Mouse (Mus musculus) forebrain, embryonic 12.5 days (tissue): ENCODE data around the gene Lsm11. TPM values are rescaled to one million over a fixed set of nuclear protein-coding genes. Genes with fewer than 3 reads are reported as not detected.
A peak's percentile ranks its signal among the peaks of the same experiment; 100 is the strongest.

ENCODE experiments used
- ATAC-seq: fragments of 200-750 bp; cut with Nextera tagmentation; 2 replicates; pipeline ENCODE4 v1.8.0; 2017; ENCODE audit warnings: moderate TSS enrichment; ENCODE audit not compliant: low FRiP score
- H3K27ac ChIP-seq: fragments of 300-500 bp; sonication (generic); 2 replicates; pipeline ENCODE4 v1.5.1; 2016; ENCODE audit warnings: mild to moderate bottlenecking
- H3K27me3 ChIP-seq: fragments of 300-500 bp; sonication (generic); 2 replicates; pipeline ENCODE4 v1.6.1; 2016; ENCODE audit warnings: mild to moderate bottlenecking
- H3K36me3 ChIP-seq: fragments of 300-500 bp; sonication (generic); replicated peaks from 2 replicates; pipeline ENCODE4 v1.6.1; 2016; ENCODE audit warnings: mild to moderate bottlenecking
- H3K4me1 ChIP-seq: fragments of 300-500 bp; sonication (generic); 2 replicates; pipeline ENCODE4 v1.6.1; 2016
- H3K4me2 ChIP-seq: fragments of 300-500 bp; sonication (generic); 2 replicates; pipeline ENCODE4 v1.6.1; 2016; ENCODE audit warnings: mild to moderate bottlenecking, moderate library complexity
- H3K4me3 ChIP-seq: fragments of 300-500 bp; sonication (generic); replicated peaks from 2 replicates; pipeline ENCODE4 v1.5.1; 2016; ENCODE audit warnings: mild to moderate bottlenecking
- H3K9ac ChIP-seq: fragments of 300-500 bp; sonication (generic); 2 replicates; pipeline ENCODE4 v1.6.1; 2016; ENCODE audit warnings: mild to moderate bottlenecking
- H3K9me3 ChIP-seq: fragments of 300-500 bp; sonication (generic); 2 replicates; pipeline ENCODE4 v1.6.1; 2016
- WGBS: fragments of 180-500 bp; shearing (Covaris S2); methylation state at CpG from one replicate; pipeline ENCODE4 v1.1.7; 2016; 5-methylcytosine and 5-hydroxymethylcytosine counted together
- polyA plus RNA-seq: library from polyadenylated mRNA; unstranded; fragments of >200 nt; fragmentation: Nextera tagmentation; extraction: Ambion mirVana; gene quantifications from 2 replicates; pipeline ENCODE4 v1.2.1, GENCODE M21; 2016

Lsm11 gene
- polyA plus RNA-seq, 1 experiment from 2014 or later = 11.5 TPM

DNA sequence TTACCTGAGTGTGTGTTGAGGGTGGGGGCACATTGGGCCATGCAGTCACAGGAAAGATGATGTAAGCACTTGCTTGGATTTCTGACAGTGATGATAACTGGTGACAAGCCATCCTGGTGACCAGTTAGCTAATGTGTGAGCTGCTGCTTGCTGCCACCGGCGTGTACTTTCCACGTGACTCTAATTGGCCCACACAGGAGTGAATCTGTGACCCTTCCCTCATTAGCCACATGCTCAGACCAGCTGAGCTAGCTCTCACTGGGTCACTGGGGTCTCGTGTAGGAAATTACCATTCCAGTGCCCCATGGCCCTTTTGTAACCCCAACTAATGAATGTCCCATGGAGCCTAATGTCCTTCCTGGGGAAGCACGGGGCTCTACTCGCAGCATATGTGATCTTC lies 19.3 kb downstream of the Lsm11 start:
- no peak overlapping the region for H3K4me2 ChIP-seq
- 48% methylated on average over 6 of the region's 6 CpGs for WGBS
- H3K4me3 ChIP-seq = no peak overlapping the region
- no peaks in the 10 kb centered on the region for H3K9me3 ChIP-seq
- peaks cover 17% of the 10 kb centered on the region for H3K4me1 ChIP-seq
- H3K27ac ChIP-seq = no peak overlapping the region
- H3K36me3 ChIP-seq = peaks cover 5% of the 10 kb centered on the region; the same call in 1 of the 2 replicates
- no peak overlapping the region for H3K9ac ChIP-seq
- ATAC-seq = peak; percentile 31; the same call in 1 of the 2 replicates
- H3K27me3 ChIP-seq = no peaks in the 10 kb centered on the region; the same call in 1 of the 2 replicates

DNA sequence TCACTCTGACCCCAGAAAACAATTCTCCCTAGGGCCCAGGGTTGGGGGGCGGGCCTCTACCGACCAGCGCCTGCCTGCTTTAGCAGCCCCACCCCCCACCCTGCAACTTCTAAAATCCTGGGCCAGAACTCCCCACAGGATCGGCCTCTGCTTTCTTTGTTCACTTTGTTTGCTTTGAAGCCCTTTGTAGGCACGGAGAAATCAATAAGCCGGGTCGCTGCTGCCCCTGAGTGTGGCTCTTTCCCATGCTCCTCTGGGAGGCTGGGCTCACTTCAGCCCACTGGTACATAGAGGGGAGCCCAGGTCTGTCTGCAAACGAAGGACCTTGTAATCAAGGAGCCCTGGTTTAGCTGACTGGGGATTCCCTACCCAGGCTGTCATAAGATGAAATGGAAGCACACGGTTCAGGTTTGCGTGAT lies 23.2 kb downstream of the Lsm11 start:
- ATAC-seq = peak; percentile 44; the same call in 1 of the 2 replicates
- H3K4me2 ChIP-seq = peak overlapping the region; percentile 40
- no peaks in the 10 kb centered on the region for H3K36me3 ChIP-seq
- H3K4me1 ChIP-seq = peaks cover 17% of the 10 kb centered on the region
- 0 out of 2 replicates have a peak overlapping the region, but pooled peaks have one; percentile 47 for H3K27ac ChIP-seq
- H3K4me3 ChIP-seq = no peak overlapping the region
- H3K9ac ChIP-seq = no peak overlapping the region
- H3K27me3 ChIP-seq = no peaks in the 10 kb centered on the region; the same call in 1 of the 2 replicates
- 5% methylated on average over 10 of the region's 10 CpGs for WGBS
- no peaks in the 10 kb centered on the region for H3K9me3 ChIP-seq

DNA sequence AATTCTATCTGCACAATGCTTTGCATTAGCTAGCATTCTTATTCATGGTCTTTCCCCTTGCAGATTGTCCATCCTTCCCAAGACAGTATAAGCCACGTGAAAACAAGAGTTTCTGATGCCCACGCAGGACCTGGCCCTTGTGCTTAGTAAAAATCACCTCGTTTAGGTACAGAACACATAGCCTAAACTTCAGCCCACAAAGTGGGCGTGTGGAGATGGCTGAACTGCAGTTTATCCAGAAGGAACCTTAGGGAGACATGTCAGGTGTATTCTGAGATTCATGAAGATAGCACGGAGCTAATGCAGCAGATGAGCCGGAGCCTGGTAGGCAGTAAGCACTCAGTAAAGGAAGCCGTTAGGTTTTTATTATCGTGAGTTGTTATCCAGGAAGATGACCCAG lies 23.7 kb downstream of the Lsm11 start:
- H3K36me3 ChIP-seq = no peaks in the 10 kb centered on the region
- H3K27ac ChIP-seq = 0 out of 2 replicates have a peak overlapping the region, but pooled peaks have one; percentile 47
- H3K4me3 ChIP-seq = no peak overlapping the region
- WGBS = 47% methylated on average over 8 of the region's 8 CpGs
- 0 out of 2 replicates have a peak, but pooled peaks have one; percentile 10 for ATAC-seq
- H3K27me3 ChIP-seq = no peaks in the 10 kb centered on the region; the same call in 1 of the 2 replicates
- peaks cover 17% of the 10 kb centered on the region for H3K4me1 ChIP-seq
- no peaks in the 10 kb centered on the region for H3K9me3 ChIP-seq
- peak overlapping the region; percentile 40 for H3K4me2 ChIP-seq
- H3K9ac ChIP-seq = no peak overlapping the region

DNA sequence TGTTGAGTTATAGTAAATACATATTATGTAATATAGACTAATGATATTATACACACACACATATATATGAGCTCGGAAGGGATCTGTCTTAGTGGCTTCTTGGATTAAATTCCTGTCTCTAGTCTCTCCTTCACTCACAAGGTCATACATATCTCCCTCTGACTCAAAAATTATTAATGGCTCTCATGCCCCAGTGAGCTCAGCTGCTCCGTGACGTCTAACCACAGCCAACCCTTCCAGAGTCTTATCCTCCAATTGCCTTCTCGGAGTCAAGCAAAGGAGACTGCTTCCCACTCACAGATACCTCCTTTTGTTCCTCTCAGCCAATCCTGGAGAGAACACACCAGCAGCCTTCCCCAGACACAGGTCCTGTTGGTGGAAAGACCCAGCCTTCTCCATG lies 25.9 kb downstream of the Lsm11 start:
- Histone ChIP-seq H3K27me3 (no peaks in the 10 kb centered on the region; the same call in 1 of the 2 replicates), H3K36me3 (no peaks in the 10 kb centered on the region), H3K4me1 (peaks cover 12% of the 10 kb centered on the region), H3K9me3 (no peaks in the 10 kb centered on the region), H3K27ac (no peak overlapping the region), H3K9ac (no peak overlapping the region), H3K4me2 (no peak overlapping the region), H3K4me3 (no peak overlapping the region)
- ATAC-seq = no peak
- WGBS = 87% methylated on average over 4 of the region's 4 CpGs

DNA sequence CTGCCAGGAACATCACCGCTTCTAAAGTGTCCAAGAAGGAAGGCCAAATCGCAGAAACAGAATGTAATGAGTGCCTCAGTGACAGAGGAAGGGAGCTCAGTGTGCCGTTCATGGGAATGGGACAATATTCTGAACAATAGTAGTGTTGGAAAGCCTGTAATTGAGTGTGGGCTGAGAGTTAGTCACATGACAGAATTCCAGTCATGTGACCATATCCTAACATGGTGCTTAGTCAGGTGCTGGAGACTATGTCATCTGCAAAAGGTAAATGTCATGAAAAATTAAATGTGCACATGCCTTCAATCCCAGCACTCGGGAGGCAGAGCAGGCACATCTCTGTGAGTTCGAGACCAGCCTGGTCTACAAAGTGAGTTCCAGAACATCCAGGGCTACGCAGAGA lies 26.7 kb downstream of the Lsm11 start:
- no peaks in the 10 kb centered on the region for H3K9me3 ChIP-seq
- H3K9ac ChIP-seq = no peak overlapping the region
- WGBS = 96% methylated on average over 6 of the region's 6 CpGs
- no peak for ATAC-seq
- no peak overlapping the region for H3K27ac ChIP-seq
- H3K4me1 ChIP-seq = peaks cover 12% of the 10 kb centered on the region
- H3K4me2 ChIP-seq = no peak overlapping the region
- H3K36me3 ChIP-seq = no peaks in the 10 kb centered on the region
- H3K4me3 ChIP-seq = no peak overlapping the region
- H3K27me3 ChIP-seq = no peaks in the 10 kb centered on the region; the same call in 1 of the 2 replicates

DNA sequence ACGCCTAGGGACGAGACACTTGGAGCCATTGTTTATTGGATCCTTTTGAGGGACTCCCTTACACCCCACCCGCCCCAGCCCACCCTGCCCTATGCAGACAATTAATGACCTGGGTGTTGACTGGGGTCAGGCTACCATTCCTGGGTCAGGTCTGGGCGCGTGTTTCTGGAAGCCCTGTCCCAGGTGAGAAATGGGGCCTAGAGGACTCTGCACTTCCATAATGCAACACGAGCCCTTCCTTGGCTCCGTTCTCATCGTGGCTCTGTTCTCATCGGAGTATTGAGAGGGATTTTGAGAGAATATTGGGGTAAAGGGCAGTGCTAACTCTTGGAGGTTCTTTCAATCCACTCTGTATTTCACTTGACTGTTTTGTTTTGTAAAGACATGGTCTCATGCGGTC lies 28.5 kb downstream of the Lsm11 start:
- no peak overlapping the region for H3K4me2 ChIP-seq
- H3K36me3 ChIP-seq = peaks cover 8% of the 10 kb centered on the region; the same call in 1 of the 2 replicates
- H3K4me3 ChIP-seq = no peak overlapping the region
- H3K4me1 ChIP-seq = peaks cover 4% of the 10 kb centered on the region
- no peak overlapping the region for H3K27ac ChIP-seq
- no peak for ATAC-seq
- 87% methylated on average over 10 of the region's 10 CpGs for WGBS
- H3K9ac ChIP-seq = no peak overlapping the region
- H3K27me3 ChIP-seq = no peaks in the 10 kb centered on the region
- no peaks in the 10 kb centered on the region for H3K9me3 ChIP-seq

DNA sequence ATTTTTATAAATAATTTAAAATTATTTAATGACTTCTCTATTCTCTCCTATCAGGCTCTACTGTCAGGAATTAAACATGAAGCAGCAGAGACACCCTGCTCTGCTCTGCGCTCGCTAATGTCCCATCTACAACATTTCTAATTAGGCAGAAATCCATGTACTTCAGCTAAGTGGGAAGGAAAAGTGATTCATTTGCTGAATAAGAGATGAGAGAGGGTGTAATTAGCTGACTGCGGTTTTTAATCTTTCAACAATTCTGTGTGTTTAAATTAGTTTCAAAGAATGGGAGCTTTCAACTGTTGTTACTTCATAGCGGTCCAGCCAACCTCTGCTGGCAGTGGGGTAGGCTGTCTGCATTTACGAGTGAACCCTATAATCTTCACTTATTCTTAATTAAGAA lies 34.0 kb downstream of the Lsm11 start:
- Histone ChIP-seq H3K9ac (no peak overlapping the region), H3K4me1 (no peaks in the 10 kb centered on the region; the same call in none of the 2 replicates), H3K4me2 (no peak overlapping the region), H3K36me3 (peaks cover 49% of the 10 kb centered on the region), H3K4me3 (no peak overlapping the region), H3K27ac (no peak overlapping the region), H3K9me3 (no peaks in the 10 kb centered on the region), H3K27me3 (no peaks in the 10 kb centered on the region)
- 49% methylated on average over 5 of the region's 5 CpGs for WGBS
- ATAC-seq = peak; percentile 67; the same call in 1 of the 2 replicates

DNA sequence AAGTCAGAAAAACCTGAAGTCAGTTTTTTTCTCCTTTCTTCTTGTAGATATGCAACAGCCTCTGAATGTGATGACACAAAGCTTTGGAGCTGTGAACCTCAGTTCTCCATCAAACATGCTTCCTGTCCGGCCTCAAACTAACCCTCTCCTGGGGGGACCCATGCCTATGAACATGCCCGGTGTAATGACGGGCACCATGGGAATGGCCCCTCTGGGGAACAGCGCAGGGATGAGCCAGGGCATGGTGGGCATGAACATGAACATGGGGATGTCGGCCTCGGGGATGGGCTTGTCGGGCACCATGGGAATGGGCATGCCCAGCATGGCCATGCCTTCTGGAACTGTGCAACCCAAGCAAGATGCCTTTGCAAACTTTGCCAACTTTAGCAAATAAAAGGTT lies 35.8 kb downstream of the Lsm11 start:
- H3K4me2 ChIP-seq = no peak overlapping the region
- no peaks in the 10 kb centered on the region for H3K9me3 ChIP-seq
- H3K9ac ChIP-seq = no peak overlapping the region
- H3K27me3 ChIP-seq = no peaks in the 10 kb centered on the region
- peaks cover 54% of the 10 kb centered on the region for H3K36me3 ChIP-seq
- H3K27ac ChIP-seq = no peak overlapping the region
- H3K4me1 ChIP-seq = no peaks in the 10 kb centered on the region; the same call in 1 of the 2 replicates
- no peak for ATAC-seq
- WGBS = 93% methylated on average over 7 of the region's 7 CpGs
- no peak overlapping the region for H3K4me3 ChIP-seq

DNA sequence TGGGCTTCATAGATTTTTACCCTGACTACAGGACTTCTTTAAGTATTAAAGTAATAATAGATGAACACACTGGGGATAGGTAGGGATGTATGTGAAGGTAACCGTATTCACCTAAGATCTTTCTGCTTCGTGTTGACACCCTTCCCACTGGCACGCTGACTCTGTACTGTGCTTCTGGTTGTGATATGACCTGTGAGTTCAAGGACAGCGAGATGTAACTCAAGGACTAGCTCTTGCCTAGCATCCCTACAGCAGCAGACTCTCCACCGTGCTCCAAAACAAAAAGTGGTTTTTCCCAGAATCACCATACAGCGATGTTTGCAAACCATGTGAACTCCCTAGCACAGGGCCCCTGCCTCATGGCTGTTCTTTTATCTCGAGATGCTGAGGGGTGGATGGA lies 36.7 kb downstream of the Lsm11 start:
- no peaks in the 10 kb centered on the region for H3K27me3 ChIP-seq
- 97% methylated on average over 7 of the region's 7 CpGs for WGBS
- peaks cover 62% of the 10 kb centered on the region for H3K36me3 ChIP-seq
- H3K4me1 ChIP-seq = no peaks in the 10 kb centered on the region; the same call in 1 of the 2 replicates
- no peak for ATAC-seq
- H3K9ac ChIP-seq = no peak overlapping the region
- H3K27ac ChIP-seq = no peak overlapping the region
- no peak overlapping the region for H3K4me2 ChIP-seq
- no peak overlapping the region for H3K4me3 ChIP-seq
- H3K9me3 ChIP-seq = no peaks in the 10 kb centered on the region

DNA sequence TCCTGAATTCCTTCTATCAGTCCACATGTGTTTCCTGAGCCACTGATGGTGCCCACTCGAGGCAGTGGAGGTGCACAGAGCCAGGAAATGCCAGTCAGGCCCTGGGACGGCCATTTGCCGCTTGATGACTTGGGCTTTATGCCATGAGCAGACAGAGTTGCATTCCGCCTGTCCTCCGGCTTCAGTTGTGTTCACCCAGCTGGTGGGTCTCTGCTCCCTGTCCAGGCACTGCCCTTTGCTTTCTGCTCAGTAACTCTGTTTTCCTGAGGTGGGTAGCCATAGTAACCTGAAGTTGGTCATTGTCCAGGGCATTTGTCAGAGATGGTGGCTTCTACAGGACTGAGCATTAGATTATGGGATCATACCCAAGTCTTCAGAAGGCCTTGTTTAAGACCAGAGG lies 37.4 kb downstream of the Lsm11 start:
- no peak overlapping the region for H3K27ac ChIP-seq
- 93% methylated on average over 5 of the region's 5 CpGs for WGBS
- H3K4me1 ChIP-seq = no peaks in the 10 kb centered on the region; the same call in 1 of the 2 replicates
- no peak overlapping the region for H3K4me3 ChIP-seq
- H3K9me3 ChIP-seq = no peaks in the 10 kb centered on the region
- no peak overlapping the region for H3K4me2 ChIP-seq
- no peak overlapping the region for H3K9ac ChIP-seq
- H3K36me3 ChIP-seq = peaks cover 68% of the 10 kb centered on the region
- no peak for ATAC-seq
- H3K27me3 ChIP-seq = no peaks in the 10 kb centered on the region

DNA sequence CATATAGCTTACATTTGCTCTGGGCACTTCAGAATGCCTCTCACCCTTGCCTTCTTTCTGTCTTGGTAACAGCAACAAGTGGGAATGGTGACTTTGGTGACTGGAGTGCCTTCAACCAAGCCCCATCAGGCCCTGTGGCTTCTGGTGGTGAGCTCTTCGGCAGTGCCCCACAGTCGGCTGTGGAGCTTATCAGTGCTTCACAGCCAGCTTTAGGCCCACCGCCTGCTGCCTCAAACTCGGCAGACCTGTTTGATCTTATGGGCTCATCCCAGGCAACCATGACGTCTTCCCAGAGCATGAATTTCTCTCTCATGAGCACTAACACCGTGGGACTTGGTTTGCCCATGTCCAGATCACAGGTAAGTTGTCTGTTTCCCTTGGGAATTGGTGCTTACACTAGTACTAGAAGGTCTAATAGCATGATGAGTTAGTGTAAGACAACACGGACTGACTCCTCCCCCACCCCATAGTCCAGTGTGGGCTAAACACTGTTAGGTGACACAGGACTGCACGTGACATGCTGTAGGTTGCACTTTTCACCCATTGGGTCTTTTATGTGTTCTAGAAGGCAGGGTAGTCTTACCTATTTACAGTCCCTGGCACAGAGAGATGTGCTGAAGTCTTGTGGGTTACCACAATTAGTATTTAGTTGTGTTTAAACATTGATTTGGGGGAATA lies 38.5 kb downstream of the Lsm11 start:
- no peaks in the 10 kb centered on the region for H3K9me3 ChIP-seq
- no peaks in the 10 kb centered on the region; the same call in 1 of the 2 replicates for H3K4me1 ChIP-seq
- H3K36me3 ChIP-seq = peaks cover 63% of the 10 kb centered on the region
- H3K4me3 ChIP-seq = no peak overlapping the region
- H3K9ac ChIP-seq = no peak overlapping the region
- H3K27me3 ChIP-seq = no peaks in the 10 kb centered on the region
- no peak overlapping the region for H3K4me2 ChIP-seq
- WGBS = 92% methylated on average over 8 of the region's 8 CpGs
- ATAC-seq = no peak
- no peak overlapping the region for H3K27ac ChIP-seq

DNA sequence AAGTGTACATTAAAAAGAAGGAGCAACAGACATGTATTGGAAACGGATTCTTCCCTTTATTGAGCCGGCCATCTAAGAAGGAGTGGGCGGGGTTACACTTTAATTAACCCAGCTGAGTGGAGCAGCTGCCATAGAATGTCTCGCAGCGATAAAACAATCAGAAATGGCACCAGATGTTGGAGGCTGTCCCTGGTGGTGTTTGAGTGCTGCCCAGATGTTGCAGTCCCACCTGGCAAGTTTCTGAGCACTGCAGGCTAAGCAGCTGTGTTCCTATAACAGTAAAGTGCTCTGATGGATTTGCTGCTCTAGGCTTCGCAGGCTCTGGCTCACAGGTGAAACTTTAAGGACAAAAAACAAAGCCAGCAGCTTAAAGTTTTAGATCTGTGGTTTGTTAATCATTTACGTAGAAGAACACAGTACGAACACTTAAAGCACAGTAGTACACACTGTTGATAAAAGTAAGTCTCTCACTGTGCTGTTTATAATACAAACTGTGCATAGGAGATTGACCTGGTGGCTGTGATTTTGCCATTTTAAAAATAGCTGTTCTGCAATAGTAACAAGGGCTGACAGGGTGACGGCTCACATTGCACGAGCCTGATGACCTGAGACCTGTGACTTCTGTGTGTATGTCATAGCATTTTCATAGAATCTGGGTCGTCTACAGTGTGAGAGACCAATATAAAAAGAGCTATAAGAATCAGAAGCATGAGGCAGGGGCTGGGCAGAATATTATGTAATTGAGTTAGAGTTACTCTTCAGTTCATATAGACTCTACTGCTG lies 44.3 kb downstream of the Lsm11 start:
- Histone ChIP-seq H3K4me2 (no peak overlapping the region), H3K9ac (no peak overlapping the region), H3K4me1 (no peaks in the 10 kb centered on the region), H3K4me3 (no peak overlapping the region), H3K27ac (no peak overlapping the region), H3K36me3 (peaks cover 34% of the 10 kb centered on the region), H3K27me3 (no peaks in the 10 kb centered on the region), H3K9me3 (no peaks in the 10 kb centered on the region)
- no peak for ATAC-seq
- 76% methylated on average over 11 of the region's 11 CpGs for WGBS
